Mouse (Mus musculus): ENCODE measurements around the gene Gls. TPM values are rescaled to one million over a fixed set of nuclear protein-coding genes. Genes with fewer than 3 reads are reported as not detected.

Gls gene
- polyA plus RNA-seq, 1 experiment from 2014 or later = 10.4 TPM

DNA sequence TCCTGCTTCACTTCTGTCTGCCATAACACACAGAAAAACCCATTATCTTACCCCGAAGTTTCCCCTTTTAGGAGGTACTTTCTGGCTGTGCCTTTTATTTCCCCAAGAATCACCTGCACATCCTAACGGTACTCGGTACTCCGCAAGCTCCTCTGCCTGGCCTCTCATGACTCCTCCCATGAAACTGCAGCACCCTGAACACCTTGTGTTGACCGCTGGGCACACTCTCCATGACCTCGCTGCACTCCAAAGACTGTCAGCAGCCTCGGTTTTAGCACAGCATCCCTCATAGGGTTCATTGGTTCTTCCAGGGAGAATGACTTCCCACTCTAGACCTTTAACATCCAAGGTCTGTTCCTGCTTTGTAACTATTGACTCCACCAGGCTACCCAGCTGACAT, 62.3 kb downstream of the Gls start:
- no peak for ATAC-seq (ENCODE audit: low FRiP score, low TSS enrichment)
- TF ChIP-seq EP300 (optimal IDR thresholded peaks at IDR 0.05) = no peak
- no peak for TF ChIP-seq CTCF (IDR thresholded peaks at IDR 0.05; ENCODE audit: low read depth)
- Histone ChIP-seq H3K9me3 (ENCODE audit: control insufficient read depth, low read length) (no peaks in the 10 kb centered on the region), H3K4me1 (replicated peaks; ENCODE audit: control insufficient read depth, insufficient read depth) (no peaks in the 10 kb centered on the region), H3K4me2 (replicated peaks; ENCODE audit: low read depth) (no peak overlapping the region), H3K4me3 (ENCODE audit: low read depth, low read length) (no peak overlapping the region), H3K9ac (ENCODE audit: low read length) (no peak overlapping the region), H3K36me3 (ENCODE audit: control insufficient read depth, insufficient read depth, low read length) (no peaks in the 10 kb centered on the region), H3K27me3 (ENCODE audit: control insufficient read depth, insufficient read depth, low read length) (no peaks in the 10 kb centered on the region), H3K27ac (replicated peaks) (no peak overlapping the region)
- no peak for DNase-seq (ENCODE audit: low spot score)
- 68% methylated on average over 7 of the region's 7 CpGs for WGBS

DNA sequence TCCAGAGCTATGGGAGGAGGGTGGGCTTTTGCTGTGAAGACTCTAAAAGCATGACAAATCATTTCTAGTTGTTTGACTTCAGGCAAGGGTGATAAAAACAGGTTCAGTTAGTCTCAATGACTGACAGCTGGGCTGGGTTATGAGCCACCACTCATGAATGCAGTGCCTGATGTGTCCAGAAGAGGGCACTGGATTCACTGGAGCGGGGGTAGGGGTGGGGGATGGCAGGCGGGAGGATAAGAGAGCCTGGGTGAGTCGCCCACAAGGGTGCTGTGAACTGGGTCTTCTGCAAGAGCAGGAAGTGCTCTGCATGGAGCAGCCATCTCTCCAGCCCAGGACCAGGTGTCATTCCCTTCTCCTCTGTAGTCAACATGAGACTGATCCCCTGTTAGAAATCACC, 63.0 kb downstream of the Gls start:
- DNase-seq (ENCODE audit: low spot score) = peak; percentile 66
- peak; percentile 68 for ATAC-seq (ENCODE audit: low FRiP score, low TSS enrichment)
- Histone ChIP-seq H3K27me3 (ENCODE audit: control insufficient read depth, insufficient read depth, low read length) (no peaks in the 10 kb centered on the region), H3K27ac (replicated peaks) (no peak overlapping the region), H3K4me1 (replicated peaks; ENCODE audit: control insufficient read depth, insufficient read depth) (no peaks in the 10 kb centered on the region), H3K9me3 (ENCODE audit: control insufficient read depth, low read length) (no peaks in the 10 kb centered on the region), H3K36me3 (ENCODE audit: control insufficient read depth, insufficient read depth, low read length) (no peaks in the 10 kb centered on the region), H3K4me3 (ENCODE audit: low read depth, low read length) (no peak overlapping the region), H3K9ac (ENCODE audit: low read length) (no peak overlapping the region), H3K4me2 (replicated peaks; ENCODE audit: low read depth) (no peak overlapping the region)
- 11% methylated on average over 3 of the region's 3 CpGs for WGBS
- TF ChIP-seq CTCF (IDR thresholded peaks at IDR 0.05; ENCODE audit: low read depth) (peak; percentile 75), EP300 (optimal IDR thresholded peaks at IDR 0.05) (no peak)

DNA sequence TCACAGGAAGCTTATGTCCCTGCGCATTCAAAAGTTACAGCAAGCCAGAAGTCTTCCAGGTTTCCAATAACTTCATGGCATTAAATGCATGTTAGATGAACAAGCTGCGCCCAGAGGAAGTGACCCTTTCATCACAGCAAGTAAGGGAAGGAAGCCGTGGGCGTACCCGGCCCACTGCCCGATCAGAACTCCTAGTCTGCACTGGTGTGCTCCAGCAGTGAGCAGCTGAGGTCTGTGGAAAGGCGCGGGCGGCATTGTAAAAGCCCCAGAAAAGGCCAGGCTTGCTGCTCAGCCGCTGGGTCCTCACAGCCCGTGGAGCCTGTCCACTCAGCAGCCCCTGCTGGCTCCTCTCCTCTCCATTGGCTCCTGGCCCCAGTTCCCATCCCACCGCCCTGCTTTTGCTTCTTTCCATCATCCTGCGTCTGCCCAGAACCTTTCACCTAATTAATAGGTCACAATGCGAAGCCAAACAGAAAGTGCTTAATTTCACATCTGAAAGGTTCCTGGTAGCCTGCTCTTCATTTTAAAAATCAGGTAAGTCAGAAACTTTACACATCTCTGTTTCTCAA, 66.3 kb downstream of the Gls start:
- Histone ChIP-seq H3K4me2 (replicated peaks; ENCODE audit: low read depth) (peak overlapping the region; percentile 5; the same call in 1 of the 2 replicates), H3K27me3 (ENCODE audit: control insufficient read depth, insufficient read depth, low read length) (no peaks in the 10 kb centered on the region), H3K36me3 (ENCODE audit: control insufficient read depth, insufficient read depth, low read length) (no peaks in the 10 kb centered on the region), H3K4me3 (ENCODE audit: low read depth, low read length) (no peak overlapping the region), H3K27ac (replicated peaks) (no peak overlapping the region), H3K4me1 (replicated peaks; ENCODE audit: control insufficient read depth, insufficient read depth) (no peaks in the 10 kb centered on the region), H3K9ac (ENCODE audit: low read length) (no peak overlapping the region), H3K9me3 (ENCODE audit: control insufficient read depth, low read length) (no peaks in the 10 kb centered on the region)
- no peak for TF ChIP-seq CTCF (IDR thresholded peaks at IDR 0.05; ENCODE audit: low read depth)
- no peak for TF ChIP-seq EP300 (optimal IDR thresholded peaks at IDR 0.05)
- no peak for ATAC-seq (ENCODE audit: low FRiP score, low TSS enrichment)
- no peak for DNase-seq (ENCODE audit: low spot score)
- WGBS = 58% methylated on average over 14 of the region's 14 CpGs

DNA sequence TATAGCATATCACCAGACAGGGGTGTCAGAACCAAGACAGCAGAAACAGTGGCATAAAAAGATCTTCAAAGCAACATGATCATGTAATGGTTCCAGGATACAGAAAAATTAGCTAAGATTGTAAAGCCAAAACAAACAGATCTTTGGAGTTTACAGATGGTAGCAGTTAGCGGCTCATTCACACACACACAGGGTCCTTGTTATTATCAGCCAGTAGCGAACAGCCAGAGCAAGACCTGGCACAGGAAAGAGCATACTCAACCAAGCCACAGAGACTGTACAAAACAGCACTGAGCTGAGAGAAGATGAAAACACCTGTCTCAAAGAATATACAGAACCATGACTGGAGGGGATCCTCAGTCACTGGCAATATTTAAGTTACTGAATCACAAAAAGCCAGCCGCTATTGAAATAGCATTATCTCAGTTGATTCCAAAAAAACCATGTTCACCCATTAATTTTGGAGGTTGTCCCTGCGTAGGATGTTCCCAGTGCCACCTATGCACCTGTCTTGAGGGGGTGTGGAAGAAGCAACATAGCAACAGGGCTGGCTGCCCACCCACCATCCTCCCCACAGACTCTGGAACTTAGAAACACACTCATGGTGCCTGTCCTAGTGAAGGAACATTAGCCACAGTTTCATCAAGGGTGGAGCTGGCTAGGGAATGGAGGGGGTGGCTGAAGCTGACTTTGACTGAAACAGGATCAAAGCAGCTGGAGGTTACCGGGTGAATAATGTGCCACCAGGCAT, 69.2 kb downstream of the Gls start:
- H3K4me3 ChIP-seq (ENCODE audit: low read depth, low read length) = no peak overlapping the region
- H3K27ac ChIP-seq (replicated peaks) = no peak overlapping the region
- H3K4me1 ChIP-seq (replicated peaks; ENCODE audit: control insufficient read depth, insufficient read depth) = no peaks in the 10 kb centered on the region
- no peak overlapping the region for H3K9ac ChIP-seq (ENCODE audit: low read length)
- no peak for ATAC-seq (ENCODE audit: low FRiP score, low TSS enrichment)
- no peaks in the 10 kb centered on the region for H3K36me3 ChIP-seq (ENCODE audit: control insufficient read depth, insufficient read depth, low read length)
- TF ChIP-seq EP300 (optimal IDR thresholded peaks at IDR 0.05) = no peak
- no peak for TF ChIP-seq CTCF (IDR thresholded peaks at IDR 0.05; ENCODE audit: low read depth)
- no peaks in the 10 kb centered on the region for H3K9me3 ChIP-seq (ENCODE audit: control insufficient read depth, low read length)
- H3K27me3 ChIP-seq (ENCODE audit: control insufficient read depth, insufficient read depth, low read length) = no peaks in the 10 kb centered on the region
- H3K4me2 ChIP-seq (replicated peaks; ENCODE audit: low read depth) = no peak overlapping the region
- peak; percentile 7 for DNase-seq (ENCODE audit: low spot score)
- 86% methylated on average over 5 of the region's 5 CpGs for WGBS

DNA sequence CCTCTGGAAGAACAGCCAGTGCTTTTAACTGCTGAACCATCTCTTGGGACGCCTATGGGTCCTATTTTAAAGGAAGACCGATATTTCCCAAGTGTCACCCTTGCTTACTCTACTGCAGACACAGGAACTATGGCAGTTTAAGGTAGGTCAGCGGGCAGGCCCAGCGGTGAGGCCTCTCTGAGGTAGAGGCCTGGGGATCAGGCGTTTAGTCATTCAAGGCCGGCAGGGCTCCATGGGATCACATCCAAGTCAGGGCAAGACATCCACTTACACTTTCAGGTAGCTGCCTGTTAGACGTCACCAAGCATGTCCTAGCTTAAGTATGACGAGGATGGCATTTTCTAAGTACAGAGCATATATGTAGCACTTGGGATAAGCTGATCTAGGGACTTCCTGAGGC, 71.9 kb downstream of the Gls start:
- no peak overlapping the region for H3K9ac ChIP-seq (ENCODE audit: low read length)
- 89% methylated on average over 8 of the region's 8 CpGs for WGBS
- H3K27me3 ChIP-seq (ENCODE audit: control insufficient read depth, insufficient read depth, low read length) = no peaks in the 10 kb centered on the region
- no peak overlapping the region for H3K27ac ChIP-seq (replicated peaks)
- no peaks in the 10 kb centered on the region for H3K4me1 ChIP-seq (replicated peaks; ENCODE audit: control insufficient read depth, insufficient read depth)
- H3K4me3 ChIP-seq (ENCODE audit: low read depth, low read length) = no peak overlapping the region
- TF ChIP-seq EP300 (optimal IDR thresholded peaks at IDR 0.05) (no peak), CTCF (IDR thresholded peaks at IDR 0.05; ENCODE audit: low read depth) (no peak)
- no peak for ATAC-seq (ENCODE audit: low FRiP score, low TSS enrichment)
- no peaks in the 10 kb centered on the region for H3K36me3 ChIP-seq (ENCODE audit: control insufficient read depth, insufficient read depth, low read length)
- no peaks in the 10 kb centered on the region for H3K9me3 ChIP-seq (ENCODE audit: control insufficient read depth, low read length)
- DNase-seq (ENCODE audit: low spot score) = peak; percentile 7
- H3K4me2 ChIP-seq (replicated peaks; ENCODE audit: low read depth) = no peak overlapping the region
